ENCODE assay signal across 17 mouse cellular contexts in genomic region chr9:82861316-82861715, GRCm38 (mm10). TPM values are rescaled to one million over a fixed set of nuclear protein-coding genes. Genes with fewer than 3 reads are reported as not detected.
A peak's percentile ranks its signal among the peaks of the same experiment; 100 is the strongest.
DNase-seq lines count a peak whose midpoint lies in the region; ATAC-seq lines count a peak whose summit lies in the region.
"Had no signal": no experiment of that assay in that cellular context is flagged by ENCODE, and none has a peak within 500 bp of the region (broad histone marks: within the 10 kb centered on the region; RNA-seq: fewer than 3 reads in every experiment).

No protein-coding gene starts in this region.

- H3K4me1 ChIP-seq in hindbrain, embryonic 16.5 days (ENCODE audit: control insufficient read depth, insufficient read depth, low read depth, low read length): no peaks in the 10 kb centered on the region
- H3K4me1 ChIP-seq: embryonic facial prominence, embryonic 13.5 days; midbrain, embryonic 12.5 days had no signal

- DNase-seq in adrenal gland, postnatal 14 days: peak; percentile 17
- DNase-seq in adrenal gland, adult 2 months: no peak
- DNase-seq in kidney, postnatal 10 days: peak; percentile 40
- DNase-seq in kidney, adult 18-20 months: no peak
- DNase-seq in 3T3-L1 (ENCODE audit: low read depth, low spot score): peak; percentile 26
- DNase-seq in heart, postnatal 10 days: peak; percentile 29 to 31
- DNase-seq in cerebellum, adult 8-10 months: no peak
- DNase-seq: adrenal gland, adult 8-10 months; cerebellum, adult 11-12 months; layer of hippocampus, adult 9-11 months; thymus, adult 18-20 months had no signal

- intact Hi-C loops in heart, postnatal 10 days (cut with DNase I): no loop called here

- WGBS in hindbrain, embryonic 16.5 days: 86% methylated on average over 4 of the region's 4 CpGs

- H3K4me2 ChIP-seq in hindbrain, embryonic 16.5 days (ENCODE audit: low read length): no peak overlapping the region
- H3K4me2 ChIP-seq: embryonic facial prominence, embryonic 13.5 days; hindbrain, embryonic 13.5 days; liver, embryonic 12.5 days; midbrain, embryonic 12.5 days had no signal

- H3K27me3 ChIP-seq in hindbrain, embryonic 16.5 days (replicated peaks; ENCODE audit: control insufficient read depth, insufficient read depth, low read length): no peaks in the 10 kb centered on the region
- H3K27me3 ChIP-seq: embryonic facial prominence, embryonic 13.5 days; hindbrain, embryonic 13.5 days; liver, embryonic 12.5 days; midbrain, embryonic 12.5 days had no signal

- H3K9me3 ChIP-seq in hindbrain, embryonic 16.5 days (ENCODE audit: control insufficient read depth, low read length): no peaks in the 10 kb centered on the region
- H3K9me3 ChIP-seq: embryonic facial prominence, embryonic 13.5 days; G1E; hindbrain, embryonic 13.5 days; liver, embryonic 12.5 days; midbrain, embryonic 12.5 days had no signal

- H3K4me3 ChIP-seq in hindbrain, embryonic 16.5 days (ENCODE audit: low read length): no peak overlapping the region
- H3K4me3 ChIP-seq: embryonic facial prominence, embryonic 13.5 days; hindbrain, embryonic 13.5 days; liver, embryonic 12.5 days; midbrain, embryonic 12.5 days had no signal

- no peak overlapping the region for H3K9ac ChIP-seq in hindbrain, embryonic 16.5 days (ENCODE audit: low read depth, low read length)
- H3K9ac ChIP-seq: embryonic facial prominence, embryonic 13.5 days; hindbrain, embryonic 13.5 days; liver, embryonic 12.5 days; midbrain, embryonic 12.5 days had no signal

- ATAC-seq in hindbrain, embryonic 16.5 days: no peak
- ATAC-seq: liver, embryonic 12.5 days had no signal

- H3K36me3 ChIP-seq in hindbrain, embryonic 16.5 days (ENCODE audit: control insufficient read depth, insufficient read depth, low read length): no peaks in the 10 kb centered on the region
- H3K36me3 ChIP-seq: embryonic facial prominence, embryonic 13.5 days; hindbrain, embryonic 13.5 days; midbrain, embryonic 12.5 days had no signal

- H3K27ac ChIP-seq in hindbrain, embryonic 16.5 days (ENCODE audit: low read depth, low read length): no peak overlapping the region
- H3K27ac ChIP-seq: embryonic facial prominence, embryonic 13.5 days; liver, embryonic 12.5 days; midbrain, embryonic 12.5 days had no signal

RNA-seq across cellular contexts. Expression of gene Irak1bp1, which starts 32.0 kb away (rescaled TPM):
- 3.8 and 4.7 TPM in 2 replicates for total RNA-seq in adrenal gland, postnatal 14 days (2021)
- 1 to 10 TPM; 2.7 to 6.6 TPM for total RNA-seq in adrenal gland, adult 2 months (2021)
- 18.7 and 27.4 TPM in 2 replicates for polyA plus RNA-seq in adrenal gland, adult 2 months (2012; rRNA removed)
- total RNA-seq in heart, postnatal 10 days (2021): 1 to 10 TPM; 2.6 to 2.8 TPM
- polyA plus RNA-seq in hindbrain, embryonic 16.5 days (2015; fragmentation: Nextera tagmentation; extraction: Ambion mirVana): 31.2 and 36.3 TPM in 2 replicates

Comparison
In these comparisons a context has a peak if more than half of its experiments do, and no peak if none do; other contexts are left out.
1. DNase-seq: peak in adrenal gland, postnatal 14 days (single experiment), kidney, postnatal 10 days (single experiment), 3T3-L1 (single experiment) and heart, postnatal 10 days (2 of 2); none in adrenal gland, adult 2 months (single experiment), kidney, adult 18-20 months (single experiment) and cerebellum, adult 8-10 months (single experiment).